Mouse (Mus musculus) lung, embryonic 16.5 days (tissue): Measurements from ENCODE around the gene Pmpcb. TPM values are rescaled to one million over a fixed set of nuclear protein-coding genes. Genes with fewer than 3 reads are reported as not detected.
A peak's percentile ranks its signal among the peaks of the same experiment; 100 is the strongest.
"Not testable (repeated sequence)": the region's sequence is repeated elsewhere in the genome, so short reads cannot be mapped to it uniquely, and the experiment has no call there.

Source experiments
- ATAC-seq: fragments of 200-750 bp; cut with Nextera tagmentation; 2 replicates; pipeline ENCODE4 v1.8.0; 2017; ENCODE audit warnings: low read depth, mild to moderate bottlenecking, moderate library complexity
- H3K27ac ChIP-seq: fragments of 300-500 bp; sonication (generic); 2 replicates; pipeline ENCODE4 v1.5.1; 2014; ENCODE audit warnings: mild to moderate bottlenecking, control low read depth, low read length
- H3K27me3 ChIP-seq: fragments of 300-500 bp; sonication (generic); 2 replicates; pipeline ENCODE4 v1.6.1; 2014; ENCODE audit warnings: low read depth, low read length, mixed read lengths; ENCODE audit not compliant: control insufficient read depth, insufficient read depth
- H3K36me3 ChIP-seq: fragments of 300-500 bp; sonication (generic); 2 replicates; pipeline ENCODE4 v1.6.1; 2014; ENCODE audit warnings: low read length; ENCODE audit not compliant: control insufficient read depth, insufficient read depth
- H3K4me1 ChIP-seq: fragments of 300-500 bp; sonication (generic); replicated peaks from 2 replicates; pipeline ENCODE4 v1.6.1; 2014; ENCODE audit warnings: low read length, mixed read lengths; ENCODE audit not compliant: control insufficient read depth, insufficient read depth
- H3K4me2 ChIP-seq: fragments of 300-500 bp; sonication (generic); 2 replicates; pipeline ENCODE4 v1.6.1; 2014; ENCODE audit warnings: low read depth, low read length, control low read depth
- H3K4me3 ChIP-seq: fragments of 300-500 bp; sonication (generic); 2 replicates; pipeline ENCODE4 v1.5.1; 2014; ENCODE audit warnings: mild to moderate bottlenecking, low read length, control low read depth
- H3K9ac ChIP-seq: fragments of 300-500 bp; sonication (generic); 2 replicates; pipeline ENCODE4 v1.6.1; 2014; ENCODE audit warnings: low read length, control low read depth
- H3K9me3 ChIP-seq: fragments of 300-500 bp; sonication (generic); 2 replicates; pipeline ENCODE4 v1.6.1; 2016; ENCODE audit warnings: low read length; ENCODE audit not compliant: control insufficient read depth
- WGBS: fragments of 180-500 bp; shearing (Covaris S2); extraction: QIAGEN DNeasy Blood & Tissue Kit; methylation state at CpG from one replicate; pipeline ENCODE4 v1.1.7; 2014; 5-methylcytosine and 5-hydroxymethylcytosine counted together
- polyA plus RNA-seq: library from polyadenylated mRNA; unstranded; fragments of >200 nt; fragmentation: Nextera tagmentation; extraction: Ambion mirVana; gene quantifications from 2 replicates; pipeline ENCODE4 v1.2.1, GENCODE M21; 2015

Gene Pmpcb
- 74.2 and 76.1 TPM in 2 replicates for polyA plus RNA-seq

DNA sequence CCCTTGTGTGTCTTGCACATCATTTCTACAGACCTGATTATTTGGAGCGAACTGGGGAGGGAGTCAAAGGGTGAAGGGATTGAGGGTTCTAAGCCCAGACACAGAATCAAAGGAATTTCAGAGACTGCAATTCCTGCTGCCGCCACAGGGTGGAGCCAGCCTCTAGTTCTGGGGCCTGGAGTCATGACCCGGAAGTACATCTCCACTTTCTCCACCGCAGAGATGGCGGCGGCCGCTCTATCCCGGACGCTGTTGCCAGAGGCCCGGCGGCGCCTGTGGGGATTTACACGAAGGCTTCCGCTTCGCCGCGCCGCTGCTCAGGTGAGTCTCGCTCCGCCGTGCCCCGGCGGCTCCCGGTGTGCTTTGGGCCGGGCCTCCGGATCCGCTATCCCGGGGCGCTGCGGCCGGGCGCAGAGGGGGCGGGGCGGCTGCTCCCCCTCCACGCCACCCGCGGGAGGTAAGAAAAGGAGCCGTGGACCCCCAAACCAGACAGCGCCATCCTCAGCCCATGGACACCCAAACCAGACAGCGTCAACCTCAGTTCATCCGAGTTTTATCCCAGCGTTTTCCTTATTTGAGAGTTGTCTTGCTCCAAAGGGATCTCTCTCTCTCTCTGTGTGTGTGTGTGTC is at the start of gene Pmpcb:
Gene Pmpcb (plus strand): TSS at position 186 of the 630 bp plus-strand sequence.
- Histone ChIP-seq H3K9me3 (no peaks in the 10 kb centered on the region), H3K27me3 (no peaks in the 10 kb centered on the region), H3K9ac (peak within 1 kb of the TSS; percentile 89), H3K36me3 (peaks cover 17% of the 10 kb centered on the region; the same call in 1 of the 2 replicates), H3K4me2 (peak within 1 kb of the TSS; percentile 71), H3K4me1 (peaks cover 7% of the 10 kb centered on the region), H3K4me3 (peak within 1 kb of the TSS; percentile 91), H3K27ac (peak within 1 kb of the TSS; percentile 66)
- under 1% methylated on average over 32 of the region's 42 CpGs for WGBS
- ATAC-seq, result peak; percentile 89

DNA sequence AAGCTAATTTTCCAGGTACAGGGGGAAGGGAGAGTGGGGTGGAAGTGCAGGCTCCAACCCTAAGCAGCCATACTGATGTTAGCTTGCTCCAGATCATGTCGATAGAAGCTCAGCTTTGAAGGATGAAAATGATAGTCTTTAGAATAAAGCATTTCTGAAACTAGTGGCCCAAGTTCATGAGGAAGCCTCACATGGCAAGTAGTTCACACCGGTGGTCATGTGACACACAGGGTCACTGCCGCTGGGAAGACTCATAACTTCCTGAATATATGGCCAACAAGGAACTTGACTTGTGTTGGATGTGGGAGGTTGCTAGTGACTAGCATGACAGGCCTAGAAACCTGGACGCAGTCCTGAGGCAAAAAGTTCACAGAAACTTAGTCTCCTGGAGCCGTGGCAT is 44.7 kb upstream of the Pmpcb start:
- 92% methylated on average over 5 of the region's 5 CpGs for WGBS

DNA sequence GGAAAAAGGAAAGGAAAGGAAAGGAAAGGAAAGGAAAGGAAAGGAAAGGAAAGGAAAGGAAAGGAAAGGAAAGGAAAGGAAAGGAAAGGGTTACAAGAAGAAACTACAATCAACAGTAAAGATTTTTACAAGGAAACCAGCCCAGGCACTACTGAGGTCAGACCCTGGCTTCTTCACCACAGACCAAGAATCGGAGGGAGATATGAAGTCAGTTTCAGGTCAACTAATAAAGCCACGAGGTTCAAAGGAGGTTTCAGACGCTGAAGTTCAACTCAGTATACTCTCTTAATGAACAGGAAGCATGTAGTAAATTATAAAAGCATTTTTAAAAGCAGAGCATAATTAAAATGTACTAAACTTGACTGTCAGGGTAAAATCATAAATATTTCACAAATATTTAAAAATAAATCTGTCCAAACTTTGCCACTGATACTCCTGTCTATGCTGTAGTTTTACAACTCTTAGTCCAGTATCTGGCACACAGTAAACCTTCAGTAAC is 43.5 kb upstream of the Pmpcb start:
- no peak for ATAC-seq
- Histone ChIP-seq H3K9me3 (no peaks in the 10 kb centered on the region), H3K4me2 (no peak overlapping the region), H3K36me3 (no peaks in the 10 kb centered on the region), H3K4me3 (no peak overlapping the region), H3K4me1 (no peaks in the 10 kb centered on the region), H3K27ac (no peak overlapping the region), H3K9ac (no peak overlapping the region), H3K27me3 (no peaks in the 10 kb centered on the region)
- WGBS, result 58% methylated on average over 3 of the region's 3 CpGs

More for the DNA sequence above, 44.7 kb upstream of the Pmpcb start:
- H3K4me1 ChIP-seq, result no peaks in the 10 kb centered on the region
- H3K27ac ChIP-seq, result no peak overlapping the region
- ATAC-seq, result no peak
- H3K9ac ChIP-seq, result no peak overlapping the region
- H3K9me3 ChIP-seq, result no peaks in the 10 kb centered on the region
- no peak overlapping the region for H3K4me3 ChIP-seq
- no peak overlapping the region for H3K4me2 ChIP-seq
- no peaks in the 10 kb centered on the region for H3K36me3 ChIP-seq
- no peaks in the 10 kb centered on the region for H3K27me3 ChIP-seq

DNA sequence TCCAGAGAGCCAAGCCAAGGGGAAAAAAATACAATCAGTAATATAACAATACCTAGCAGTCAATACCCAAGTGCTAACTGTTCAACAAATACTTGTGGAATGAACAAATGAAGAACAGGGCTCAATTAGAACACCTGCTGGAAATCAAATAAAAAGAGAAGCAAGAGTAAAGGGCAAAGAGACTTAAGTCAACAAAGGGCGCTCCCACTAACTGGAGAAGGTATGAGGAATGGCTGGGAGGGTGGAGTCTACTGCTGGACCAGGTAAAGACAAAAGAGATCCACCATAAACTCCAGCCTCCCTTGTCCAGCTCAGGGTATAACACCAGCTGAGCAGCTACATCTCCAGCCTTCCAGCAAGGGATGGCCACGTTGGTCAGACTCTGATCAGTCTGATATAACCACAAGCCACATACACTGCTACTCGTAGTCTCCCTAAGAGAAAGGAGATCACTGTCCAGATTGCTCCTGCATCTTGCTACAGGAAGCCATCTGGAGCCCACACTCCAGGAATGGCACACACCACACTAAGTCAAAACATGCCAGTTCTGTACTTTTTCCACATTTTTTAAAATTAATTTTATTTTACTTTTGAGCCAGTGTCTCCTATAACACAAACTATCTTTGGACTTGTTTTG is 42.0 kb upstream of the Pmpcb start:
- Histone ChIP-seq H3K4me2 (no peak overlapping the region), H3K9ac (no peak overlapping the region), H3K4me3 (no peak overlapping the region), H3K36me3 (no peaks in the 10 kb centered on the region), H3K4me1 (no peaks in the 10 kb centered on the region), H3K27ac (no peak overlapping the region), H3K9me3 (no peaks in the 10 kb centered on the region), H3K27me3 (no peaks in the 10 kb centered on the region)
- WGBS, result 69% methylated on average over 3 of the region's 3 CpGs
- peak; percentile 62; the same call in 1 of the 2 replicates for ATAC-seq

GRCm38 (mm10) chr5:21699555-21699954 is 37.4 kb upstream of the Pmpcb start:
- not testable (repeated sequence) for H3K36me3 ChIP-seq, H3K4me2 ChIP-seq, H3K27ac ChIP-seq, H3K4me1 ChIP-seq, H3K9ac ChIP-seq, ATAC-seq, H3K4me3 ChIP-seq, H3K9me3 ChIP-seq, H3K27me3 ChIP-seq
- 86% methylated on average over 3 of the region's 3 CpGs for WGBS

- Histone ChIP-seq H3K4me3 (peak overlapping the region; percentile 76), H3K27ac (no peak overlapping the region; the same call in 1 of the 2 replicates), H3K27me3 (no peaks in the 10 kb centered on the region), H3K9ac (peak overlapping the region; percentile 71; the same call in 1 of the 2 replicates), H3K36me3 (no peaks in the 10 kb centered on the region), H3K4me1 (no peaks in the 10 kb centered on the region), H3K9me3 (no peaks in the 10 kb centered on the region), H3K4me2 (peak overlapping the region; percentile 90)
- 16% methylated on average over 10 of the region's 10 CpGs for WGBS
- no peak for ATAC-seq
These were observed 36.6 kb upstream of the Pmpcb start for GRCm38 (mm10) chr5:21700272-21700821.

- Histone ChIP-seq H3K27me3 (no peaks in the 10 kb centered on the region), H3K4me1 (no peaks in the 10 kb centered on the region), H3K9me3 (no peaks in the 10 kb centered on the region), H3K36me3 (no peaks in the 10 kb centered on the region), H3K4me2 (peak overlapping the region; percentile 90), H3K4me3 (peak overlapping the region; percentile 76), H3K9ac (peak overlapping the region; percentile 71), H3K27ac (peak overlapping the region; percentile 29; the same call in 1 of the 2 replicates)
- peak; percentile 34; the same call in 1 of the 2 replicates for ATAC-seq
- under 1% methylated on average over 22 of the region's 22 CpGs for WGBS
These were observed 36.0 kb upstream of the Pmpcb start for GRCm38 (mm10) chr5:21700934-21701333.

DNA sequence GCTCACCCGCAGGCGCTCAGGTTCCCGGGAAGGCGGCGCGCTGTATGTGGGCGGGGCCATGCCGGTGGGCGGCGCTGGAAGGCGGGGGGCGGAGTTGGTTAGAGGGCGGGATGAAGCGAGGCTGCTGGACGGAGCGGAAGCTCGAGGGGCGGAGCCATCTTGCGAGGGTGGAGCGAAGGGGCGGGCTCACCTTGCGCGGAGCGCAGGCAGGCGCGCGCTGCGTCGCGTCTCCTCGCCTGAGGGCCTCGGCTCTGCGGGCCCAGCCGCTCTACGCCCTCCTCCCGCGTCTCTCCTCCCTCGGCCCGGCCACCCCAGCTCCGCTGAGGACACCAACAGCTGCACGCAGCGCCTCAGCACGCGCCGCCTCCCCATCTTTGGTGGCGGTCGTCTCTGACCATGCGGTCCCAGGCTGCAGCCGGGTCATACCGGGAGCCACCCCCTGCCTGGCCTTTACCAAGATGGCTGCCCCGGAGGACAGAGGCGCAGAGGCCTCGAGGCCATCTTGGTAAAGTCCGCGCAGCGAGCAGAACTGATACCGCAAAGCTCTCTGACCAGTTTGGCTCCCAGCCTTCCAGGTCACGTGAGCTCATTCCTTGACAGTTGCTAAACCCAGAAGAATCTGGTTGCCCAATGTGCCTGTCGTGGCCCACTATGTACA is 35.5 kb upstream of the Pmpcb start, which contains the start of gene Napepld:
Gene Napepld (minus strand): TSS at position 46 of the 658 bp plus-strand sequence.
- H3K4me2 ChIP-seq, result peak within 1 kb of the TSS; percentile 90
- peak within 1 kb of the TSS; percentile 76 for H3K4me3 ChIP-seq
- peak within 1 kb of the TSS; percentile 91 for H3K27ac ChIP-seq
- H3K36me3 ChIP-seq, result no peaks in the 10 kb centered on the region
- peak within 1 kb of the TSS; percentile 79 for H3K9ac ChIP-seq
- no peaks in the 10 kb centered on the region for H3K27me3 ChIP-seq
- no peaks in the 10 kb centered on the region for H3K4me1 ChIP-seq
- under 1% methylated on average over 38 of the region's 59 CpGs for WGBS
- no peaks in the 10 kb centered on the region for H3K9me3 ChIP-seq
- peak; percentile 99 for ATAC-seq

GRCm38 (mm10) chr5:21702009-21702364 is 35.0 kb upstream of the Pmpcb start:
- Histone ChIP-seq H3K9me3 (no peaks in the 10 kb centered on the region), H3K4me1 (no peaks in the 10 kb centered on the region), H3K9ac (peak overlapping the region; percentile 79), H3K36me3 (no peaks in the 10 kb centered on the region), H3K27ac (peak overlapping the region; percentile 91), H3K27me3 (no peaks in the 10 kb centered on the region), H3K4me3 (peak overlapping the region; percentile 76), H3K4me2 (peak overlapping the region; percentile 62)
- no peak for ATAC-seq
- WGBS, result 50% methylated on average over 2 of the region's 2 CpGs
